Mouse (Mus musculus) liver, postnatal 0 days (tissue): ENCODE measurements around the gene Bcl7a.

Source experiments
- CTCF ChIP-seq: sonication (generic); IDR thresholded peaks from 2 replicates; pipeline ENCODE4 v1.5.1; 2016; ENCODE audit warnings: antibody characterized with exemption, low read depth
- EP300 ChIP-seq: IDR thresholded peaks from 2 replicates; pipeline ENCODE4 v1.6.1; 2016; ENCODE audit warnings: antibody characterized with exemption, low read depth, mild to moderate bottlenecking

- TF ChIP-seq CTCF = no peak
- TF ChIP-seq EP300 = no peak
Measured at GRCm38 (mm10) chr5:123404480-123404879, 60.8 kb downstream of the Bcl7a start.
